Mouse (Mus musculus): ENCODE measurements around the gene Gucy1a1. TPM values are rescaled to one million over a fixed set of nuclear protein-coding genes. Genes with fewer than 3 reads are reported as not detected.

The Gucy1a1 gene
- polyA plus RNA-seq, 1 experiment from 2014 or later, result 68.9 TPM

Small RNAs within 50 kb of the gene (microRNA-seq; reads per million reads assigned to microRNA genes)
- gene Mir7010, result not detected

Other genes starting within 250 kb of the Gucy1a1 start
- 6.8 and 7.7 TPM in 2 replicates for gene Ctso, start 213.2 kb downstream of the Gucy1a1 start, polyA plus RNA-seq (2015; fragmentation: Nextera tagmentation; extraction: Ambion mirVana)
- gene Tdo2, start 169.6 kb downstream of the Gucy1a1 start, polyA plus RNA-seq (2015; fragmentation: Nextera tagmentation; extraction: Ambion mirVana), result 0.97 and 1.3 TPM in 2 replicates
- 0.21 TPM in 1 of 2 replicates, not detected in the other for gene Asic5, start 163.5 kb downstream of the Gucy1a1 start, polyA plus RNA-seq (2015; fragmentation: Nextera tagmentation; extraction: Ambion mirVana)
- 79.4 and 82.4 TPM in 2 replicates for gene Gucy1b1, start 71.1 kb downstream of the Gucy1a1 start, polyA plus RNA-seq (2015; fragmentation: Nextera tagmentation; extraction: Ambion mirVana)
- 95.9 and 109 TPM in 2 replicates for gene Map9, start 212.3 kb upstream of the Gucy1a1 start, polyA plus RNA-seq (2015; fragmentation: Nextera tagmentation; extraction: Ambion mirVana)

Measured in forebrain, embryonic 16.5 days (tissue).